Mouse (Mus musculus) G1E-ER4 (cell line): ENCODE measurements around the gene Ccl22. TPM values are rescaled to one million over a fixed set of nuclear protein-coding genes. Genes with fewer than 3 reads are reported as not detected.

Experiments
- GATA1 ChIP-seq: IDR thresholded peaks from one replicate; pipeline ENCODE4 v1.8.0; 2012; ENCODE audit warnings: low read length, inconsistent platforms
- polyA plus RNA-seq: library from polyadenylated mRNA; stranded (reverse); fragments of >175 nt; gene quantifications from 2 replicates; pipeline ENCODE4 v1.2.3, GENCODE M21; 2012

The Ccl22 gene
- polyA plus RNA-seq, 1 experiment: not detected

DNA sequence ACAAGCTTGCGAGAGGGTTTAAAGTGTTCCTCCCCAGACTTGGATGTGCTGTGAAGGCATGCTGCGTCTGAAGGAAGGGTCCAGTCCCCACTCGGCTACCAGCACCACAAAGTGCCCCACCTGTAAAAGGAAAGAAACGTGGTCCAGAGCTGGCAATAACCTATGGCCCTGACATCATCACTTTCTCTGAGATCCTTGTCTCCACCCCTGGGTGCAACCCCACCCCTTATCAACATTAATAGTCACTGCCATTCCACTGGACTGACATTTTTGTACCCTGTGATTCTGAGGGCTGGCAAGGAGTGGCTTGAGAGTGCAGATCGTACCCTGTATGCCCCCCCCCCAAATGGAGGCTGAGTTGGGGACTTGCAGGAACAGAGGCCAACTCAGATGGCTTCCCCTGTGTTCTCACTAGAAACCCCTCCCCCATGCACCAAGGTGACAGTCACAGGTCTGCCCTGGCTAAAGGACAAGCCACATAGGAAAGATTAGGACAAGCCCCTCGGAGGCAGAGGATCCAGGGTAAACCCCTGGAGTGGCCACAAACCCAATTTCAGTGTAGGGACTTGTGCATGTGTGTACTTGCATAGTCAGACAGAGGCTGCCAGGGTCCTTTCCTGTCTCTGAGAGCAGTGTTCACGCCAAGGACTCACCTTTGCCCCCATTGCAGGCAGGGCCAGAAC lies 35.9 kb downstream of the Ccl22 start:
- no peak for TF ChIP-seq GATA1

GRCm38 (mm10) chr8:94781838-94782235 lies 36.4 kb downstream of the Ccl22 start:
- TF ChIP-seq GATA1: no peak

- no peak for TF ChIP-seq GATA1
Observed at GRCm38 (mm10) chr8:94783890-94784289, 38.5 kb downstream of the Ccl22 start.

DNA sequence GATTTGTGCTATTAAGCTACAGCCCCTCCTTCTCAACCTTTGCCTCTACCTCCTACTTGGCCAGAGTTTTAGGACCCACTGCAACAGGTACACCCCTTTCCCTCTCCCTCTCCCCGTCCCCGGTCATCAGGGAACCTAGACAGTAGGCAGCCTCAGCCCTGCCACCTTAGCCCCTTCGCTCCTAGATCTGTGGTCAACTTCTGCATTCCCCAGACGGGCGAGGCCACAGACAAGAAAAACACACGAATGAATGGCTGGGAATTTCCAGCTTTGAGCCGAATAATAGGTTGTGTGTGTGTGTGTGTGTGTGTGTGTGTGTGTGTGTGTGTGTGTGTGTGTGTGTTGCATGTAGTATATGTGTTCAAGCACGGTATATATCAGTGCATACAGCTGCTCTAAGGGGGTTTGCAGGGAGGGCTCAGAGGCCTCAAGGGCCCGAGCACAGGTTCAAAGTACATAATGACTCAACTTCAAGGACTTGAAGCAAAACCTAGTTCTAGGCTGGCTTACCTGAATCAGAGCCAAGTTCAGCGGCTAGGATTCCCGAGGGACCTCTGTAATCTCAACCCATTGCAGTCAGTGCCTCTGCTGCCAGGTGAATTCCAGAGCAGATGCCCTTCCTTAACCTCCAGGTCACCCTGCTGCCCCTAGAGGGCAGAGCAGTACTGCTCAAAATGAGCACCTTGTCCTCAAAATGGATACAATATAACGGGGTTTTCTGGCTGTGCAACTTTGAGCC lies 40.0 kb downstream of the Ccl22 start:
- TF ChIP-seq GATA1: no peak

DNA sequence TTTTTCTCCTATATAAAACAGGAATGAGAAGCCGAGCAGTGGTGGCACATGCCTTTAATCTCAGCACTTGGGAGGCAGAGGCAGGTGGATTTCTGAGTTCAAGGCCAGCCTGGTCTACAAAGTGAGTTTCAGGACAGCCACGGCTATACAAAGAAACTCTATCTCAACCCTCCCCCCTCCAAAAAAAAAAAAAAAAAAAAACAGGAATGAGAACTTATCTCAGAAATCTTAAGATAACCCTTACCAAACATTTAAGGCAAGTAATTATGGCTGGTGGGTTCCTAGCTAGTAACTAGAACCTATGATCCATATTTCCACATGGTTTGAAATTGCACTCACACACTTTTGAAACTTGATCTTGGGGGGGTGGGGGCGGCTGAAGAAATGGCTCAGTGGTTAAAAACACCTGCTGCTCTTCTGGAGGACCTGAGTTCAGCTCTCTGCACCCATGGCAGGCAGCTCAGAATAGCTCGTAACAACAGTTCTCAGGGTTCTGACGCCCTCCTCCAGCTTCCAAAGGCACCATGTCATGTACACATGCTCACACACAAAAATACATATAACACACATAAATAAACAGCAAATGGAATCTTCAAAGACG lies 40.7 kb downstream of the Ccl22 start:
- TF ChIP-seq GATA1: no peak

DNA sequence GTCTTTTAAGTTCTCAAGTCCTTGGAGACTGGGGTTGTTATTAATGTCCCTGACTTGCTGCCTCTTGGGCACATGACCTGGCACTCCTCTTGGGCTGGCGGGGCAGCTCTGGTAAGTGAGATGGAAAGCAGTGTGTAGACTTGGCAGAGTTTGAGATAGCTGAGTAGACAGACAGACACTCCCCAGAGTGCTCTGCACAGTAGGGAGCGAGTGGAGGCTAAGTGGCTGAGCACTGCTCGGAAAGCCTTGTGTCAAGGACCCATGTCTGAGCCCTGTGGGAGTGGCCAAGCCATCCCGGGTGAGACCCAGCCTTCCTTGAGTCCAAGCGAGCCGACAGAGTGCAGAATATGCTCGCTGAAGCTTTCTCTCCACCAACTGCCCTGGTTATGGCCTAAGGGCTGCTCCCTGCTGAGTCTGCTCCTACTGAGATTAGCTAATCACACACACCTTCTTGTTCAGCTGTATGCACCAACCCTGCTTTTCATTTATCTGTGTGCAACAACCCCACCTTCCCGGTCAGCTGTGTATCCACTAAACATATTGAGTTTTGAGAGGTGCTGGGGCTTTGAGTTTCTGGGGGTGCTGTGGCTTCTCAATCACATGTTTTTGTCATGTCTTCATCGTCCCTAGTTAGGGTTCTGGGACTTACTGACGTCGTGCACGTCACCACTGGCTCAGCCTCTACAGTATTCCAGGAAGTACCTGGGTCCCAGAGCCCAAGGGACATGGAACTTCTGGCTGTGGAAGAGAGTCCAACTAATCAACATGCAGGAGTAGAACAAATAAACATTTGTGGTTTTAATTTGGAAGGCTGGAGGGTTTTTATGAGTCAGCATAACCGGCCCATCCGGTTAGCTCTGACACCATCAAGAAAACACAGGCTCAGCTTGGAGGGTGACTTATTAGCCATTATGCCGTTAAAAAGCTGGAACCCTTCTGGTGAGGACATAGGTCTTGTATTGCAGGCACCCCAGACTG lies 42.4 kb downstream of the Ccl22 start:
- TF ChIP-seq GATA1: no peak

DNA sequence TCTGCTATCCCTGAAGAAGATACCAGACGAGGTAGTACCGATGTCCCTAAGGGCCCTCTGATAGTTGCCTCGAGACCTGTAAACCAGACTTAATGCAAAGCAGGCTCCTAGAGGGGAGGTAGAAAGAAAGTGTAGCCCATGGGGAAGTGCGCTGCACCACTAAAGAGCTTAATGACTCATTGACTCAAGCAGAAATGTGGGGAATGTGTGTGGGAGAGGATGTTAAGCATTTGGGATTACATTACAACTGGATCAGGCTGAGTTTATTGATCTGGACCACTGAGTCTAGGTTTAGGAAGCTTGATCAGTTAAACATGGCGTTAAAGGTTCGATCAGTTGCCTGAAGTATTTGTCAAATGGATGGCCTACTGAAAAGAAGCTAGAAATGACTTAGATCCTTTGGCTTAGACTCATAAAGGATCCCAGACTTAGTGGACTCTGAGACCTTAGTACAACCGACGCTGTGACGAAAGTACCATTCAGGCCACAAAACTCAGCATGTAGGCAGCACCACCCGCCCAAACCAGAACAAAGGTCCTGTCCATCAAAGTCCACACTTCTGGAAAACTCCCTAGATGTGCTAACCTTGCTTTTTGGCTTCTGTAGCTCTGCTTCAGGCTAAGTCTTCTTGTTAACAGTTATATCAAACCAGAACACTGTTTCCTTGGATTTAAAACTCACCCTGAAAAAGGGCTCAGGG lies 44.0 kb downstream of the Ccl22 start:
- TF ChIP-seq GATA1: no peak

DNA sequence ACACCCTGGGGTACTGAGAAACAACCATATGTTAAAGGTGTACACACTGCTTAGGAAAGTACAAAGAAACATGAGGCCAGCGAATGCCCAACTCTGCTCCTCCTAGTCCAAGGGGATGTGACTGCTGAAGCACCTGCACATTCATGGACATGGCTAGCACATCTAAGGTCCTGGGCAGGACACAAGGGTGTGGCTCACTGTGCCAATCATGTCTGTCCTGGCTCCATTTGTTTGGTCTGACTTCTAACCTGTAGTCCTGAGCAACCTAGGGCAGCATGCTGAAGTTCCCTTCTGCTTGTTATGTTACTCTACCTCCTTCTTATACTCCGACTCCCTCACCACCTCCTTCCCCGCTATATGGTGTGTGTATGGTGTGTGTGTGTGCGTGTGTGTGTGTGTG lies 49.0 kb downstream of the Ccl22 start:
- no peak for TF ChIP-seq GATA1

- TF ChIP-seq GATA1: no peak
Observed at GRCm38 (mm10) chr8:94794782-94795181, 49.4 kb downstream of the Ccl22 start.

- no peak for TF ChIP-seq GATA1
Observed at GRCm38 (mm10) chr8:94800278-94800968, 55.0 kb downstream of the Ccl22 start.

Other genes starting within 250 kb of the Ccl22 start
- 0.03 and 0.08 TPM in 2 replicates for gene Cpne2, start 212.6 kb upstream of the Ccl22 start, polyA plus RNA-seq
- 12.4 and 12.9 TPM in 2 replicates for gene Rspry1, start 143.7 kb upstream of the Ccl22 start, polyA plus RNA-seq
- gene Fam192a, start 143.6 kb upstream of the Ccl22 start, polyA plus RNA-seq: 106 and 163 TPM in 2 replicates
- 91.2 and 237 TPM in 2 replicates for gene Arl2bp, start 79.0 kb upstream of the Ccl22 start, polyA plus RNA-seq
- not detected in 2 replicates for gene Pllp, start 49.3 kb upstream of the Ccl22 start, polyA plus RNA-seq
- gene Cx3cl1, start 26.4 kb downstream of the Ccl22 start, polyA plus RNA-seq: not detected in 2 replicates
- not detected in 2 replicates for gene Ccl17, start 64.9 kb downstream of the Ccl22 start, polyA plus RNA-seq
- 129 and 234 TPM in 2 replicates for gene Coq9, start 92.7 kb downstream of the Ccl22 start, polyA plus RNA-seq
- 268 and 743 TPM in 2 replicates for gene Ciapin1, start 92.8 kb downstream of the Ccl22 start, polyA plus RNA-seq
- 28.3 and 30.8 TPM in 2 replicates for gene Polr2c, start 111.9 kb downstream of the Ccl22 start, polyA plus RNA-seq
- gene Dok4, start 130.7 kb downstream of the Ccl22 start, polyA plus RNA-seq: 0.15 and 0.22 TPM in 2 replicates
- 1.4 and 1.6 TPM in 2 replicates for gene Ccdc102a, start 172.5 kb downstream of the Ccl22 start, polyA plus RNA-seq
- gene Adgrg5, start 178.1 kb downstream of the Ccl22 start, polyA plus RNA-seq: not detected in 2 replicates
- 124 and 249 TPM in 2 replicates for gene Adgrg1, start 229.2 kb downstream of the Ccl22 start, polyA plus RNA-seq